Mouse (Mus musculus) erythroid progenitor cell, adult 5-6 weeks (primary cell): Measurements from ENCODE around the gene Pank4. TPM values are rescaled to one million over a fixed set of nuclear protein-coding genes. Genes with fewer than 3 reads are reported as not detected.

Source experiments
- ATAC-seq: replicated peaks from 2 replicates; pipeline ENCODE4 v1.8.0; 2016; ENCODE audit warnings: moderate number of reproducible peaks, mild to moderate bottlenecking, moderate TSS enrichment, inconsistent platforms; ENCODE audit not compliant: poor library complexity, low FRiP score, severe bottlenecking
- total RNA-seq, 2 experiments: library from RNA; stranded (forward) in 1 of 2; stranded (reverse) in 1 of 2; fragments of 150-400 nt in 1 of 2; fragments of 186-747, 209-891 nt in 1 of 2; gene quantifications; 2 replicates each; pipeline versions ENCODE4 v1.2.3 to v1.2.4; 2015 to 2017; ENCODE audit warnings: low replicate concordance in 2 of 2

The Pank4 gene
- total RNA-seq (2015; ENCODE audit: low replicate concordance) (61.3 and 78.0 TPM in 2 replicates), total RNA-seq (2017; ENCODE audit: low replicate concordance) (40.0 and 50.1 TPM in 2 replicates)

DNA sequence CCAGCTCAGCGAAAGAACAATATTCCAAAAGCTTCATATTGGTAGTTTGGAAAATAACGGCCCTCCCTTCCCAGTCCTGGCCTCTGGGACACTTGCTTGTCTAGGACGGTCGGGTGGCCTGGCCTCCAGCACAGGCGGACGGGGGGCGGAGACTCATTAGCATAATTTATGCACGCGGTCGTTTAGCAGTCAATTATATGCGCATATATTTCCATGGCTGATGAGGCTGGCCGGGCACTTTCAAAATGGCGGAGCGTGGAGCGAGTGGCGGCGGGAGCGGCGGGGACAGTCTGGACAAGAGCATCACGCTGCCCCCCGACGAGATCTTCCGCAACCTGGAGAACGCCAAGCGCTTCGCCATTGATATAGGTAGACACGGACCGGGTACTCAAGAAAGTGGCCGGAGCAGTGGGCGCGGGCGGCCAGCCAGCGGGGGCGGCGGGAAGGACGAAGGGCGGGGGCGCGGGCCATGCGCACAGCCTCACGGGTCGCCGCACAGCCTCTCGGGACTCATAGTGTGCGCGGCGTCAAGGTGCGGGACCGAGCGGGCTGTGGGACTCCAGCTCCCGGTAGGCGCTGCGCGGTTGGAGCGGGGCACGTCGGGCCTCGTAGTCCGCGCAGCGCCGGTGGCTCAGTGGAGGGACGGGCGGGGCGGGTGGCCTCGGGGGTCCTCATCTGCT lies at the start of gene Pank4:
Gene Pank4, plus strand, starts transcription at position 223 of the 680 bp plus-strand sequence.
- ATAC-seq: peak; percentile 91

DNA sequence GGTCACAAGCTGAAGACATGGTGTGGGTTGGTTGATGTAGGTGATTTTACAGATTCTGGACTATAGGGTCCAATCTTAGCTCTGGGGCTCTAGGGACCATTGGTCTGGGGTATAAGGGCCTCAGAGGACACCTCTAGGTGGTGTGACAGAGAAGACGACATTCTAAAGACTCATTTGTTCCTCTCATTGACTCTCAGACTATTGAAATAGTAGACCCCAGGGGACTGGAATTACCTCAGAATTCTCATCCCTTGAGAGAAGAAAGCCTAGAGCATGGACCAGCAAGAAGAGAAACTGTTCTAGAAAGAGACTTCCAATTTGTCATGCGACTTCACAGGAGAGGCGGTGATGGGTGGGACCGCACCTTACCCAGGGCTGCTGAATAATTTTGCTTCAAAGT lies 49.7 kb upstream of the Pank4 start:
- no peak for ATAC-seq

DNA sequence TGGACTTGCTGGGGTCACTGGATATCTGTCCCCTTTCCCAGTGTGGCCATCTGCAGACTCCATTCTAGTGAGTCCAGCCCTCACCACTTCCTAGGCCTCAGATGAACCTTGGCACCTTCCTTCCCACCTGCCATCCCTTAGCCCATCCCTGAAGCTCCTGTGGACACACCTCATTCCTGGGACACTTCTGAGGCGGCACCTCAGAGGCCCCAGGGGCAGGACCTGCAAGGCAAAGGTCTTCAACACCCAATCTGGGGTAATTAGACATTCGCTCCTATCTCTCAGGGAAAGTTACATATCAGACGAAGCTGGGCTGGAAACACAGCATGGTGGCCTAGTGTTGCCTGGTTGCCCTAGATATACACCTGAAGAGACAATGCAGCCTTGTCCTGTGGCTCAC lies 49.2 kb upstream of the Pank4 start:
- no peak for ATAC-seq

DNA sequence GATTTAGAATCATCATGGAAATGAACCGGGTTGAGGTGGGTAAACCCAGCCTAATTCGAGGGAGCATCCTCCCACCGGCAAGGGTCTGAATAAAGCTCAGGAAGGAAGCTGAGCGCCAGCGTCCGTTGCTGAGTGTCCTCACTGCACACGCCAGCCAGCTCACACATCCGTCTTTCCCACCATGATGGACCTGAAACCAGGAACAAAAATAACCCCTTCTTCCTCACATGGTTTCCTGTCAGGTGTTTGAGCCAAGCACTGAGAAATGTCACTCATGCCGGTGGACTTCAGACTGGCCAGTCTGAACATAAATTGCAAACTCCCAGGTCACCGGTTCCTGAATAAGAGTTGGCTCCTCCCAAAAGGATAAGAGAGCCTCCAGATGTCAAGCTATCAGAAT lies 48.6 kb upstream of the Pank4 start:
- no peak for ATAC-seq

DNA sequence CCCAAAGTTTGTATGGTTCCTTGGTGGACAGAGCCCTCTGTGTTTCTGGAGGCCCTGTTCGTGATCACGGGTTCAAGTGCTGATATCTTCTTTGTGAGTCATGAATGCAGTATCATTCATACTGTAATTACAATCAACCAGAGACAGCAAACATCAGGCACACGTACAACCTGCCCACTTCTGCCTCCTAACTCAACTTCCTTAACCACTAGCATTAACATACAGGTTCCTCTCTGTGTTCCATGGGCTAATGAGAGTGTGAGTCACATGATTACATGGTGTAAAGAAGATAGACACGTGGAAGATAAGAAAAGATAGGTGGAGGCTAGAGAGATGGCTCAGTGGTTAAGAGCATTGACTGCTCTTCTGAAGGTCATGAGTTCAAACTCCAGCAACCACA lies 47.3 kb upstream of the Pank4 start:
- ATAC-seq: no peak

DNA sequence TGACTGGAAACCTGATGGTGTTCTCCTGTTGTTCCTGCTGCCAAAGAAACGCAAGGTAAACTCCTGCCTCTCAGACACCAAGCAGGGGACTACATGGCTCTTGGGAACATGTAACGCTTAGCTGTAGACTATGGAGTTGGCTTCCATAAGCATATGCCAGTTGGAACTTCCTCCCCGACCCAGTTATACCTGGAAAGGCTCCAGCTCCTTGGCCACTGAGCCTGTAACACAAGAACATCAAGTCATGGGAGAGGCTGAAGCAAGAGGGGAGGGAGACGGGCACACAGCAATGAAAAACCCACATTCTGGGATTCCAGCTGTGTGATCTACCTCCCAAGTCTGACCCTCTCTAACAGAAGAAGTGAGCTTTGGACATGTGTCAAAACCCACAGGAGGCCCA lies 41.6 kb upstream of the Pank4 start:
- no peak for ATAC-seq

DNA sequence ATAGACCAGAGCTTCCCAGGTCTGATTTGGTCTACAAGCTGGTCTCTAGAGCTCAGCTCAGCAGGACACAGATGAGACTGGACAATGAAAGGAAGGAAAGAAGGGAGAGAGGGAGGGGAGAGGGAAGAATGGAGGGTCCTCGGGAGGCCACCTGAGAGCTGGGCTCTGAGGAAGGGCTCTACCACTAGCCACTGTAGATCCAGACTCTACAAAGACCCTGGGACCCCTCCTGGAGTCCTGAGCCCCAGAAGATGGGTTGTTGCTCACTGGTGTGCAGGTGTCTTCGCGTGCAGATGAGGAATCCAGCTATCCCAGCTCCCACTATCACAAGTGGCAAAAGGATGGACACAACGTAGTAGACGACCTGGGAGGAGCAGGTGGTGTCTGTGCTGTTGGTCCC lies 41.0 kb upstream of the Pank4 start:
- ATAC-seq: no peak

DNA sequence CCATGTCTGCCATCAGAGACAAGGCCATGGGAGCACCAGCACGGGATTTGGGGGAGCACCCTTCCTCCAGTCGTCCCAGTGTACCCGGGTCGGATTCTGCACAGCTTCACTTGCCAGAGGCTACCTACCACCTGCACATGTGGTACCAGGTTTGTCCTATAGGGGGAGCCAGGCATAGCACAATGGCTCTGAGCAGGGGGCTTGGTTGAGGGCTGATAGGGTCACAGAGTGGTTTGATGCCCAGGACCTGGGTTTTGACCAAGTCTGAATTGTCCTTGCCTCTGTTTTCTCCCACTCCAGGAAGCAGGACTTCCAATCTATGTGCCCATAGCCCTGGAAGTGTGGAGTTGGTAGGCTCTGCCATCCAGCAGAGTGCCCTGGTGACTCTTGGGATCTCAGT lies 38.5 kb upstream of the Pank4 start:
- no peak for ATAC-seq

DNA sequence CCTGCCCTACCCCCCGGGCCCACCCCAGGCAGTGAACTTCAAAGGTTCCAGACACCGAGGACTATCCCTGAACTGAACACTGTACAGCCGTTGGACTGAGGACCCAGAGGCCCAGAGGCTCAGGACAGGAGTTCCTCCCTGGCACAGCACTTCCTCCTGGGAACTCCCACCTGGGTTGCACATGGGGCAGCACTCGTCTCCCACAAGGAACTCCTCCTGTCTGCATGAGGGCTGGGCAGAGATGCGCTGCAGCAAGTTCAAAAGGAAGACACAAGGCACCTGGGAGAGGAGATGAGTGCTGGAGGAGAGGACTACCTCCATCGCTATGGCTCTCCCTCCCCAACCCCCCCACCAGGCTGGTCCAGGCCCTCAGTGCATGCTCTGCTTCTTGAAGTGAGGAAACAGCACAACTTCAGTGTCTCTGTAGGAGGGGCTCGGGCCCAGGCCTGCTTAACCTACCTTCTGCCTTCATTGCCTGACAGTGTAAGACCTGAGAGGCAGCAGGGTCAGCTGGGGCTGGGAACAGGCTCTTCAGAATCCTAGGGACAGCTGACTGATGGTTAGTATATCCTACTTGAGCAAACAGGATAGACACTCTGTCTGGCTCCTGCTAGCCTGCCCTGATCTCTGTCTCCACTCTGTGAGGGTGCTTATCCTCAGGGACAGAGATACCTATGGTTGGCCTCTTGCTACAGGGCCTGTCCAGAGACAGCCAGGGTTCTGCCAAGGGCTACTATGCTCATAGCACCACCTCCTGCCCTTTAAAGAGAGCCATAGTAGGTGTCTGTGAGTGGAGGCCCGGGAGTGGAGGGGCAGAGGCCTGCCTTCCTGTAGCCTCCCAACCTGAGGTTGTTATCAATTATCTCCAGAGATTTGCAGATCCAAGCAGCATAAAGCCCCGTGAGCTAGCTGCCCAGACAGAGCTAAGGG lies 36.7 kb upstream of the Pank4 start:
- ATAC-seq: peak; percentile 25

DNA sequence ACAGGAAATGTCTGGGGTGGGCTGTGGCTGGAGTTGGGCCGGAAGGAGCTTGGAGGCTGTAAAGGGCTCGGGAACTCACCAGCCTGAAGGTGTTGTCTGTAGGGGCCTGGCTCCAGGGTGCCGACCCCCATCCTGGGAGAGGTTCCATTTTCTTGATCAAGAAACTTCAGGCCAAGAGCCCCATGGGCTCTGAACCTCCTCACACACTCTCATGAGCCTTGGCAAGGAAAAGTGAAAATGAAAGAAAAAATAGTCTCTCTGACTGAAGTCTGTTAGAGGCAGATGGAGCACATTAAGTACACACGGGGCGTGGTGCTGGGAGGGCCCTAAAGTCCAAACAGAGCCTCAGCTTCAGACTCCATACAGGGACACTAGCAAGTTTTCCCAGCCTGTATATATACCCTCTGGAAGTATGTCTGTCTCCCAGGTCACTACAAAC lies 36.0 kb upstream of the Pank4 start:
- ATAC-seq: peak; percentile 68

DNA sequence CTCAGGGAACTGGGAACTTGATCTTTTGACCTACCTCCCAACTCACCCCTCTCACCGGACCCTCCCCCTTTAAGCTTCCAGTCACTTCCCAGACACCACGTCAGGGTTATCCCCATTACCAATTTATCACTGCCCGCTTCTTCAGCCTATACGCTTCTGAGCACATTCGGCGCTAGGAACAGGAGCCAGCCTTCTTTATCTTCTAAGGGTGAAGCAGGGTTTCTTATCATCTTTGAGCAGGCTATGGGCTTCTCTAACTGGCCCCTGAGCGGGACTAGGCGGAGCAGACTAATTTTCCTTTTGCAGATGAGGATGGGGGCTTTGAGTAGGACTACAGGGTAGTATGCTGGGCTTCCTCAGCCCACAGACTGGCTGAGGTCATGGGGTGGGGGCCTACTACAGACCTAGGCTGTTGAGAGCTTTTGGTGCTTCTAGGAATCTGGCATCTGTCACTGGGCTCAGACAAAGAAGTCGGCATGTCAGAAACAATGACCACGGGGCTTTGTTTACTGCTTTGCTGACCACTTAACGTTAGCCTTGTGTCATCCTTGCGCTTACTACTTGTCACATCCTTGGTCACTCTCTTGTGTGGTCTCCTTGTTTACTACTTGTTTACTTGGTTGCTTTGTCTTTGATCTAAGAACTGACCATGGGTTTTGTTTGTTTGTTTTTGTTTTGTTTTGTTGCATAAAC lies 35.4 kb upstream of the Pank4 start, which contains the start of gene Tnfrsf14:
Gene Tnfrsf14, minus strand, starts transcription at position 169 of the 693 bp plus-strand sequence.
- peak; percentile 77 for ATAC-seq

DNA sequence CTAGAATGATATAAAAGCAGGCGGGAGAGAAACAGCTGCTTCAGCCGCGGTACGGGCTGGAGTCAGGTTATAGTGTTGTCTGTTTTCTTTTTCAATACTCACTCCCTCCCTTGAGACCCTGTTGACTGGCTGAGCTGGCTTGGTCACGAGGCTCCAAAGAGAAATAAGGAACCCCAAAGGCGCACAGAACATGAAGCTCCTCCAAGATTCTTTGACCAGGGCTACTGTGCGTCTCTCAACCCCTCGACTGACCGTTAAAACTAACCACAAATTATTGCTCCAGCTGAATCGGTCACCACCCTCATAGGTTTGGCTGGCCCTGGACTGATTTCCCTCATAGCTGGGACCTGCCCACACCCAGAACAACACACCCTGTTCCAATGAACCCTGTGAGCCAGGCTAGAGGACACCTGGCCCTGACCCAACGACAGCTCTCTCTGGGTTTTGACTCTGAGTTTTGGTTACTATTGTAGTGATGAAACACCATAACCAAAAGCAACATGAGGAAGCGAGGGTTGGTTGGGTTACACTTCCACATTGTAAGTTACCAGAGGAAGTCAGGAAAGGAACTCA lies 34.7 kb upstream of the Pank4 start:
- ATAC-seq: peak; percentile 78

DNA sequence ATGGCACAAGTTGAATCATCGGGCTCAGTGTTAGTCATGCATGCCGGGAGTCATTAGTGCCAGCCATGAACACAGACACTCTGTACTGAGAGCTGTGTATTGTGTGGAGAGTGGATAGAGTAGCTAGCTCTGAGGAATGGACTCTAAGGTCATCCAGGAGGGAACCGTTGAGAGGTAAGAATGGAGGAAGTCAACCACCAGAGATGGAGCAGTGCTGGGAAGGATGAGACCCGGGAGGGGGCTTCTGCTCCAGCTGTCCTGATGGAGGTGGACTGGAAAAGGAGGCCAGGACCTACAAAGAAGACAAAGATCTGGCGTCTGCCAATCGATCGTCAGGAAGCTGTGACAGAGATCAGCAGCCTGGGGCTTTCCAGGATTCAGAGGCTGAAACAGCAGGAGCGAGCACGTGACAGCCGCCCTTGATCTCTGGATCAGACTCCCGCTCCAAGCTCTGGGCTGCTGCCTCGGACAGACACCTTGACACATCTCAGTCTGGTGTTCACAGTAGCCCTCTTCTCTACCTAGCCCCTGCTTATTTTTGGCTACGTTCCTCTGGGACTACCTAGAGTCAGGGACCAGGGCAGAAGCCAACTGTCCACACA lies 30.5 kb upstream of the Pank4 start:
- no peak for ATAC-seq

DNA sequence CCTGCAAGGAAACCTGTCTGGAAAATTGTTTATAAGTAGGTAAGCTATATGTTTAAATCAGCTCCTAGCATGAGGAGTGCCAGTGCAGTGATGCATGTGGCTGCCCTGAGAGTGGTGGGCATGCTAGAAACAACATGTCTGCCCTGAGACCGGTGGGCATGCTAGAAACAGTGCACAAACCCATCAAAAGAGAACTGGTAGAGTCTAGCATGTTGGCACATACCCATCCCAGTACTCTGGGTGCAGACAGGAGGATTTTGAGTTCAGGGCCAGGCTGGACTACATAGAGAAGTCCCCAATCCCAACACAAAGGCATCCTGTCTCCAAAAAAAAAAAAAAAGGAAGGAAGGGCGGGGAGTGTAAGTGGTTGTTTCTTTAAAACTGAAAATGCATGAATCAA lies 29.1 kb upstream of the Pank4 start:
- no peak for ATAC-seq

DNA sequence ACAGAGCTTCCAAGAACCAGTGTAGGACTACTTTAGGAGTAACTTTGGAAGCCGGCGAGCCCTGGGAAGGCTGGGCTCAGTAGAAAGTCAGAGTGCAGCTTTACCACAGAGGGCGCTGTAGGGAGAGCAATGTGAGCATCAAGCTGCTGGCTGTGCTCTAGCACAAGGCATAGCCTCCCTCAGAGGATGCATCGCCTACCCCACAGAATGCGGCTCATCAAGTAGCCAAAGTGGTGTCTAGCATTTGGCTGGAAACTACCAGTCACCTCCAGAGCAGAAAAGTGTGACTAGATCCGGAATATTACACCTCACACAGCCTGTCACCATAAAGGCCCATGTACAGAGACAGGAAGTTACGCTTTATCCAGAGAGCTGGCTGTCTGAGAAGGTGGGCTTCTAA lies 28.1 kb upstream of the Pank4 start:
- ATAC-seq: peak; percentile 62; the same call in 1 of the 2 replicates

DNA sequence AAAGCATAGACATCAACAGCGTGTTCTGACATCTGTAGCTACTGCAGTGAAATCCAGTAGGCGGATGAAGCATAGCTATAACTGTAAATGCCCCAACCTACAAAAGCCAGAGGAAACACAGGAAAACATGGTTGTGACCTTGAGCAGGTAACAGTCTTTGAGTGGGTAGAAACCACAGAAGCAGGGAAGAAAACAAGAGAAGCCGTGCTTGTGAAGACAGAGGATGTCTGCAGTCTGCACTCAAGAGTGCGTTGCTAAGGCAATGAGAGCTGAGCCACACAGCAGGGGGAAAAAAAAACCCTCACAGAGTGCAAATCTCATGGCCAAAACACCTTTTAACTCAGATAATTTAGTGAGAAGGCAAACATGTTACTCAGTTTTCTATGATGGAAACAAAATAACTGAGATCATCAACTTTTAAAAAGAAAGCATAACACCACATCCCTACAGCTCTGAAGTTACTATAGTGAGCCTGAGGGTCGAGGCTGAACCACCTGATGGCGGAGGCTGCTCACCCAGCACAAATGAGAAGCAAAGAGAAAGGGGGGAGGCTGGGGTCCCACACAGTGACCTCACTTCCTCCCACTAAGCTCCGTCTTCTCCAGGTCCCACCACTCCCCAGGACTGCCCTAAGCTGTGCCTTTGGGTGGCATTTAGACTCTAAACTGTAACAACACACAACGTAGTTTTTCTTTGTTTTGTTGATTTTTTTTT lies 27.2 kb upstream of the Pank4 start:
- ATAC-seq: no peak

DNA sequence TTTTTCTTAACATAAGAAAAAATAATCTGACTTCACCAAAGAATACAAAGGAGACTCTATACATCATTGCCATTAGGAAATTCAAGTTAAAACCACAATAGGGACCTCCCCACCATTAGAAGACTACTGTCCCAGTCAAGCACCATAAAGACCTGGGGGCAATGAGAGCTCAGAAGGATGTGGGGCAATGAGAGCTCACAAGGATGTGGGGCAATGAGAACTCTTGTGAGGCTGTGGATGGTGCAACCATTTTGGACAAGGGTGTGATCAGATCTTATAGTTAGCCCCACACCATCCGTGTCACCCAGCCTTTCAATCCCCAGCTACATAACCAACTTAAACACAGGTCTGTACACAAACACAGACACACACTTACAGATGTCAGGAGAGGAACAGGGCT lies 26.2 kb upstream of the Pank4 start:
- ATAC-seq: no peak

DNA sequence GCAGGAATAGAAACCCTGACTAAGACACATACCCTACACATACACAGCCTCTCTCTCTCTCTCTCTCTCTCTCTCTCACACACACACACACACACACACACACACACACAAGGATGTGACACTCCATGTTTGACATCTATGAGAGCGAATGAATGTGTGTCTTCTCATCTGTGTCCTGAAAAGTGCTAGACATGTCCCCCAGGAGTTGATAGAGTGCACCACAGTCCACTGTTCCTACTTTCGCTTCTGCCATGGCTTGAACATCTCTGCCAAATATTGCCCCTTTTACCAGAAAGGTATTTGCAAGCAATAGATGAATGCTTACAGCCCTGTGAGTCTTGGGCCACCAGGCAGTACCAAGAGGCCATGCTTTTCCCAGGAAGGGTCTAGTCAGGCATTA lies 23.8 kb upstream of the Pank4 start:
- no peak for ATAC-seq

DNA sequence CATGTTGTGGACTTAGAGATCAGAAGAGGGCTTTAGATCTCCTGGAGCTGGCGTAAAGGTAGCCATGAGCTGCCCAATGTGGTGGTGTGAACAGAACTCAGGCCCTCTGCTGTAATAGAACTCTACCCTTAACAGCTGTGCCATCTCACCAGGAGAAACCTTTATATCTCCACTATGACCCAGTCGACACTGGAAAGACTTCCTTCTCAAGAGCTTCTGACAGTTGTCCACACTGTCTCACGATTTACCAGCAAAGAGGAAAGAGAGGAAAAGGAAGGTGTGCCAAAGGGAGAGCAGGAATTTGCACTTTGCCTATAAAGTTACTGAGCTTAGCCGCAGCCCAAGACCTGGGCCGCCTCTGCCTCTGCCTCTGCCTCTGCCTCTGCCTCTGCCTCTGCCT lies 22.1 kb upstream of the Pank4 start:
- ATAC-seq: no peak
